Mouse (Mus musculus) heart, embryonic 11.5 days (tissue): ENCODE data around the gene Ubtf. TPM values are rescaled to one million over a fixed set of nuclear protein-coding genes. Genes with fewer than 3 reads are reported as not detected.

Source experiments
- ATAC-seq: fragments of 200-750 bp; cut with Nextera tagmentation; replicated peaks from 2 replicates; pipeline ENCODE4 v1.8.0; 2017; ENCODE audit warnings: moderate library complexity; ENCODE audit not compliant: insufficient number of reproducible peaks, low FRiP score, low TSS enrichment
- H3K27ac ChIP-seq: fragments of 300-500 bp; sonication (generic); 2 replicates; pipeline ENCODE4 v1.5.1; 2014; ENCODE audit warnings: mild to moderate bottlenecking, low read depth, low read length
- H3K27me3 ChIP-seq: fragments of 300-500 bp; sonication (generic); 2 replicates; pipeline ENCODE4 v1.6.1; 2014; ENCODE audit warnings: mild to moderate bottlenecking, low read length, mixed read lengths; ENCODE audit not compliant: control insufficient read depth, insufficient read depth
- H3K36me3 ChIP-seq: fragments of 300-500 bp; sonication (generic); 2 replicates; pipeline ENCODE4 v1.6.1; 2014; ENCODE audit warnings: mild to moderate bottlenecking, low read length, moderate library complexity, mixed read lengths; ENCODE audit not compliant: control insufficient read depth, insufficient read depth
- H3K4me1 ChIP-seq: fragments of 300-500 bp; sonication (generic); 2 replicates; pipeline ENCODE4 v1.6.1; 2014; ENCODE audit warnings: low read length; ENCODE audit not compliant: control insufficient read depth, insufficient read depth
- H3K4me2 ChIP-seq: fragments of 300-500 bp; sonication (generic); 2 replicates; pipeline ENCODE4 v1.6.1; 2014; ENCODE audit warnings: mild to moderate bottlenecking, moderate library complexity
- H3K4me3 ChIP-seq: fragments of 300-500 bp; sonication (generic); 2 replicates; pipeline ENCODE4 v1.5.1; 2014; ENCODE audit warnings: low read depth, low read length
- H3K9ac ChIP-seq: fragments of 300-500 bp; sonication (generic); 2 replicates; pipeline ENCODE4 v1.6.1; 2014; ENCODE audit warnings: mild to moderate bottlenecking, low read depth, low read length, moderate library complexity
- H3K9me3 ChIP-seq: fragments of 300-500 bp; sonication (generic); replicated peaks from 2 replicates; pipeline ENCODE4 v1.6.1; 2016; ENCODE audit warnings: low read length; ENCODE audit not compliant: control insufficient read depth
- WGBS: fragments of 180-500 bp; shearing (Covaris S2); extraction: QIAGEN DNeasy Blood & Tissue Kit; methylation state at CpG from one replicate; pipeline ENCODE4 v1.1.7; 2014; ENCODE audit not compliant: insufficient replicate concordance; 5-methylcytosine and 5-hydroxymethylcytosine counted together
- polyA plus RNA-seq: library from polyadenylated mRNA; unstranded; fragments of >200 nt; fragmentation: Nextera tagmentation; extraction: Ambion mirVana; gene quantifications from 2 replicates; pipeline ENCODE4 v1.2.1, GENCODE M21; 2014

The Ubtf gene
- polyA plus RNA-seq, 1 experiment from 2014 or later, result 56.4 TPM

GRCm38 (mm10) chr11:102311966-102312365 is 7.6 kb downstream of the Ubtf start:
- Histone ChIP-seq H3K4me3 (no peak overlapping the region; the same call in 1 of the 2 replicates), H3K9me3 (no peaks in the 10 kb centered on the region), H3K27me3 (no peaks in the 10 kb centered on the region), H3K4me1 (peaks cover 30% of the 10 kb centered on the region), H3K27ac (no peak overlapping the region), H3K9ac (0 out of 2 replicates have a peak overlapping the region, but pooled peaks have one; percentile 10), H3K36me3 (peaks cover 36% of the 10 kb centered on the region), H3K4me2 (no peak overlapping the region)
- no peak for ATAC-seq
- 86% methylated on average over 4 of the region's 4 CpGs for WGBS

- Histone ChIP-seq H3K4me2 (peak overlapping the region; percentile 25), H3K9ac (peak overlapping the region; percentile 29; the same call in 1 of the 2 replicates), H3K4me3 (peak overlapping the region; percentile 6; the same call in 1 of the 2 replicates), H3K9me3 (no peaks in the 10 kb centered on the region), H3K36me3 (peaks cover 44% of the 10 kb centered on the region), H3K27ac (no peak overlapping the region), H3K4me1 (peaks cover 27% of the 10 kb centered on the region), H3K27me3 (no peaks in the 10 kb centered on the region)
- 41% methylated on average over 38 of the region's 38 CpGs for WGBS
- ATAC-seq, result no peak
These were observed 8.5 kb downstream of the Ubtf start for GRCm38 (mm10) chr11:102310768-102311695.

- peaks cover 18% of the 10 kb centered on the region for H3K4me1 ChIP-seq
- H3K36me3 ChIP-seq, result peaks cover 44% of the 10 kb centered on the region
- no peak for ATAC-seq
- no peaks in the 10 kb centered on the region for H3K9me3 ChIP-seq
- H3K9ac ChIP-seq, result peak overlapping the region; percentile 58
- H3K4me2 ChIP-seq, result peak overlapping the region; percentile 75
- no peak overlapping the region for H3K27ac ChIP-seq
- 85% methylated on average over 22 of the region's 22 CpGs for WGBS
- no peaks in the 10 kb centered on the region for H3K27me3 ChIP-seq
- H3K4me3 ChIP-seq, result peak overlapping the region; percentile 40
These were observed 9.5 kb downstream of the Ubtf start for GRCm38 (mm10) chr11:102309821-102310617.

GRCm38 (mm10) chr11:102308979-102309378 is 10.6 kb downstream of the Ubtf start:
- peak overlapping the region; percentile 58 for H3K9ac ChIP-seq
- no peaks in the 10 kb centered on the region for H3K27me3 ChIP-seq
- H3K4me3 ChIP-seq, result peak overlapping the region; percentile 40
- peak overlapping the region; percentile 75 for H3K4me2 ChIP-seq
- H3K36me3 ChIP-seq, result peaks cover 38% of the 10 kb centered on the region
- H3K4me1 ChIP-seq, result peaks cover 18% of the 10 kb centered on the region
- no peaks in the 10 kb centered on the region for H3K9me3 ChIP-seq
- H3K27ac ChIP-seq, result peak overlapping the region; percentile 36; the same call in 1 of the 2 replicates
- ATAC-seq, result peak; percentile 89
- WGBS, result under 1% methylated on average over 27 of the region's 27 CpGs

- H3K9me3 ChIP-seq, result no peaks in the 10 kb centered on the region
- no peak overlapping the region for H3K9ac ChIP-seq
- 77% methylated on average over 9 of the region's 9 CpGs for WGBS
- H3K27ac ChIP-seq, result no peak overlapping the region
- ATAC-seq, result no peak
- H3K27me3 ChIP-seq, result no peaks in the 10 kb centered on the region
- H3K4me3 ChIP-seq, result no peak overlapping the region
- H3K4me1 ChIP-seq, result peaks cover 18% of the 10 kb centered on the region
- H3K36me3 ChIP-seq, result peaks cover 32% of the 10 kb centered on the region
- no peak overlapping the region for H3K4me2 ChIP-seq
These were observed 11.4 kb downstream of the Ubtf start for GRCm38 (mm10) chr11:102308104-102308503.

- no peak overlapping the region for H3K9ac ChIP-seq
- no peaks in the 10 kb centered on the region for H3K9me3 ChIP-seq
- H3K4me2 ChIP-seq, result no peak overlapping the region
- H3K4me1 ChIP-seq, result peaks cover 8% of the 10 kb centered on the region; the same call in 1 of the 2 replicates
- no peak overlapping the region for H3K27ac ChIP-seq
- peaks cover 21% of the 10 kb centered on the region for H3K36me3 ChIP-seq
- WGBS, result 58% methylated on average over 3 of the region's 3 CpGs
- no peak overlapping the region for H3K4me3 ChIP-seq
- no peaks in the 10 kb centered on the region for H3K27me3 ChIP-seq
- ATAC-seq, result no peak
These were observed 14.2 kb downstream of the Ubtf start for GRCm38 (mm10) chr11:102305359-102305758.

- no peak for ATAC-seq
- peaks cover 21% of the 10 kb centered on the region for H3K36me3 ChIP-seq
- no peak overlapping the region for H3K27ac ChIP-seq
- no peak overlapping the region for H3K9ac ChIP-seq
- 54% methylated on average over 2 of the region's 2 CpGs for WGBS
- H3K4me1 ChIP-seq, result peaks cover 5% of the 10 kb centered on the region; the same call in 1 of the 2 replicates
- no peak overlapping the region for H3K4me2 ChIP-seq
- no peaks in the 10 kb centered on the region for H3K27me3 ChIP-seq
- no peak overlapping the region for H3K4me3 ChIP-seq
- 0 out of 2 replicates have a peak, but pooled peaks cover 2% of the 10 kb centered on the region for H3K9me3 ChIP-seq
These were observed 15.4 kb downstream of the Ubtf start for GRCm38 (mm10) chr11:102304141-102304540.

GRCm38 (mm10) chr11:102299839-102300238 is 19.7 kb downstream of the Ubtf start:
- Histone ChIP-seq H3K4me2 (no peak overlapping the region), H3K4me3 (no peak overlapping the region), H3K4me1 (peaks cover 10% of the 10 kb centered on the region), H3K36me3 (no peaks in the 10 kb centered on the region), H3K27ac (no peak overlapping the region), H3K9ac (no peak overlapping the region), H3K9me3 (0 out of 2 replicates have a peak, but pooled peaks cover 2% of the 10 kb centered on the region), H3K27me3 (no peaks in the 10 kb centered on the region)
- 23% methylated on average over 1 of the region's 1 CpGs for WGBS
- ATAC-seq, result no peak
